Mouse (Mus musculus) kidney, adult 2 months (tissue): ENCODE results near the gene Pde6b.

ENCODE experiments used
- CTCF ChIP-seq: fragments of 200-500 bp; conservative IDR thresholded peaks from 2 replicates; pipeline ENCODE4 v1.5.1; 2011; ENCODE audit warnings: low read depth, mild to moderate bottlenecking, control low read depth, low read length, moderate library complexity, mixed read lengths; ENCODE audit not compliant: insufficient read depth, insufficient read length
- POLR2A ChIP-seq: fragments of 200-500 bp; IDR thresholded peaks from one replicate; pipeline ENCODE4 v1.6.1; 2011; ENCODE audit warnings: low read depth, low read length, control low read depth

DNA sequence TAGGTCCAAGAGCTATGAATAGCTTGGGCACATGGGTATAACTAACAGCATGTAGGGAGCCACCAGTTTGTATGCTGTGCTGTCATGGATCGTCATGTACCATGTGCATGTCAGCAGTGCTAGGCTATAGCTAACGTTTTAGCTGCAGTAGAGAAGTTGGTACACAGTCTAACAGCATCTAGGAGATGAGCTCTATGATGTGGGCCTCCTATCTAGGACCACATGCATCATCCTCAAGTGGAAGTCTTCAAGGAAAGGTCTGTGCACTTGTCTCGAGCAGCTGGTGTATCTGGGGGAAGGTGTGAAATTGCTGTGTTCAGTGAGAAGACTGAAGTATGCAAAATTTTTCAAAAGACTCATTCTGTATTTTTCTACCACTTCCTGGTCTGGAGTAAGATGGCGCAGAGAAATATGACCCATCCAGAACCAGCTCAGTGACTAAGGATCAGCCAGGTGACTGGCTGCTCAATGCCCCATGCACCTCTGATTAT lies 44.5 kb upstream of the Pde6b start:
- no peak for TF ChIP-seq CTCF
- TF ChIP-seq POLR2A, result no peak
